Mouse (Mus musculus) liver, embryonic 16.5 days (tissue): ENCODE measurements around the gene Zcchc3. TPM values are rescaled to one million over a fixed set of nuclear protein-coding genes. Genes with fewer than 3 reads are reported as not detected.

Source experiments
- ATAC-seq: fragments of 200-750 bp; cut with Nextera tagmentation; 2 replicates; pipeline ENCODE4 v1.8.0; 2017; ENCODE audit warnings: low read depth, mild to moderate bottlenecking, moderate number of reproducible peaks, moderate library complexity
- H3K27ac ChIP-seq: fragments of 300-500 bp; sonication (generic); 2 replicates; pipeline ENCODE4 v1.5.1; 2014; ENCODE audit warnings: mild to moderate bottlenecking, low read length
- H3K27me3 ChIP-seq: fragments of 300-500 bp; sonication (generic); 2 replicates; pipeline ENCODE4 v1.6.1; 2014; ENCODE audit warnings: low read depth, low read length, mixed read lengths; ENCODE audit not compliant: control insufficient read depth, insufficient read depth
- H3K36me3 ChIP-seq: fragments of 300-500 bp; sonication (generic); 2 replicates; pipeline ENCODE4 v1.6.1; 2014; ENCODE audit warnings: mild to moderate bottlenecking; ENCODE audit not compliant: control insufficient read depth, insufficient read depth
- H3K4me1 ChIP-seq: fragments of 300-500 bp; sonication (generic); 2 replicates; pipeline ENCODE4 v1.6.1; 2014; ENCODE audit warnings: low read depth, low read length, mixed read lengths; ENCODE audit not compliant: control insufficient read depth
- H3K4me2 ChIP-seq: fragments of 300-500 bp; sonication (generic); 2 replicates; pipeline ENCODE4 v1.6.1; 2014; ENCODE audit warnings: low read depth, low read length, mixed read lengths
- H3K4me3 ChIP-seq: fragments of 300-500 bp; sonication (generic); 2 replicates; pipeline ENCODE4 v1.5.1; 2014; ENCODE audit warnings: low read depth, mild to moderate bottlenecking, low read length
- H3K9ac ChIP-seq: fragments of 300-500 bp; sonication (generic); 2 replicates; pipeline ENCODE4 v1.6.1; 2014; ENCODE audit warnings: low read depth, low read length
- H3K9me3 ChIP-seq: fragments of 300-500 bp; sonication (generic); replicated peaks from 2 replicates; pipeline ENCODE4 v1.6.1; 2016; ENCODE audit warnings: low read length; ENCODE audit not compliant: control insufficient read depth
- WGBS: fragments of 180-500 bp; shearing (Covaris S2); extraction: QIAGEN DNeasy Blood & Tissue Kit; methylation state at CpG from one replicate; pipeline ENCODE4 v1.1.7; 2014; ENCODE audit not compliant: insufficient replicate concordance; 5-methylcytosine and 5-hydroxymethylcytosine counted together
- polyA plus RNA-seq: library from polyadenylated mRNA; unstranded; fragments of >200 nt; fragmentation: Nextera tagmentation; extraction: Ambion mirVana; gene quantifications from 2 replicates; pipeline ENCODE4 v1.2.1, GENCODE M21; 2015

Gene Zcchc3
- polyA plus RNA-seq, 1 experiment from 2014 or later: 6.7 TPM

DNA sequence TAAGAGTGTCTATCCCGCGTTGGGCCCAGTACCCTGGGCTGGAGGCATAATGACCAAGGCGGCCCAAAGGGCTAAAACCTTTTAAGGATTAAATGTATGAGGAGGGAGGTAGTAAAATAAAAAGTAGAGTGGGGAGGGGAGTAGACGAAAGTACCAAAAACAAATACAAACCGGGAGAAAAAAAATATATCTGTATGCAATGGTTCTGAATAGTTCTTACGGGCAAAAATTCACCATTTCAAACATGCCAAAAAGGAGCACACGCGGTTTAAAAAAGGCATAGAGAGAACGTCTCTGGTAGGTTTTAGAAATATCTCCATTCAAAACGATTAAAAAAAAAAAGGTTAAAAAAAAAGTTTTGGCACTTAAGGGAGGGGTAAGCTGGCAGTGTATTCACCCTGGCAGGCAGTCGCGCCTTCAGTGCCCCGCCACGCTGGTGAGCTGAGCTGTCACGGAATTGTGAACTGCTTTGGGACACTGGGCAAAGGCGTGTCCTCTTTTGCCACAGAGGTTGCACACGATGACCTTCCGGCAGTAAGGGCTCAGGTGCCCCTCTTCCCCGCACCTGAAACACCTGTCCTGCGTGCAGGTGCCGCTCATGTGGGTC, 1.6 kb downstream of the Zcchc3 start:
- ATAC-seq: peak; percentile 10
- peak overlapping the region; percentile 89 for H3K27ac ChIP-seq

DNA sequence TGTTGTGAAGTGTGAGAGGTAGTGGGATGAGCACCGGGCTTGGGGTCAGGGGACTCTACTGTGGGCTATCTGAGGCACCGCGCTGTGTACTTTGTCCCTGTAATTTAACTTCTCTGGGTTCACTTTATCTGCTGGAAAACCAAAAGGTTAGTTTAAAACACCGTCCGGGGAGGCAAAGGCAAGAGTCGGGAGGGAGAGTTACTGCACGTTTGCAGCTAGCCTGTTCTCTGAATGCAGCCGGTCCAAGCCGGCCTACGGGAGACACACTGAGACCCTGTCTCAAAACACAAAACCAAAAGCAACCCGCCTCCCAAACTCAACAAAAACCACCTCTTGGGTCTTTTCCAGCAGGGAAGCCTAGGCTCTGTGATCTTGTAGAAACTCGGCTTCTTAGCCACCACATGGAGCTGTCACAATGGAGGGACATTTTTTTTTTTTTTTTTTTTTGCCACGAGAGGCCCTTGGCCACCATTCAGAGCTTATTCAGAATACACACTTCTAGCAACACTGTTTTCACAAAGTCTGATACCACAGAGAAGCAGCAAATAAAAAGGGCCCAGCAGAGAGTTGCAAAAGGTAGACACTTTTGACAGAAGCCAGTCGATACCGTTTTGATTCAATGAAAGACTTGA, 2.2 kb downstream of the Zcchc3 start:
- Histone ChIP-seq H3K4me1 (peaks cover 34% of the 10 kb centered on the region), H3K9ac (peak overlapping the region; percentile 97; the same call in 1 of the 2 replicates), H3K4me2 (peak overlapping the region; percentile 90), H3K36me3 (no peaks in the 10 kb centered on the region), H3K9me3 (peaks cover 3% of the 10 kb centered on the region), H3K27me3 (no peaks in the 10 kb centered on the region), H3K27ac (peak overlapping the region; percentile 19), H3K4me3 (peak overlapping the region; percentile 96)
- 22% methylated on average over 15 of the region's 15 CpGs for WGBS
- ATAC-seq: no peak

More for the DNA sequence above, 1.6 kb downstream of the Zcchc3 start:
- H3K9ac ChIP-seq: peak overlapping the region; percentile 97
- H3K27me3 ChIP-seq: no peaks in the 10 kb centered on the region
- no peaks in the 10 kb centered on the region for H3K36me3 ChIP-seq
- WGBS: 6% methylated on average over 21 of the region's 21 CpGs
- H3K4me1 ChIP-seq: peaks cover 34% of the 10 kb centered on the region
- H3K4me3 ChIP-seq: peak overlapping the region; percentile 96
- H3K4me2 ChIP-seq: peak overlapping the region; percentile 90
- peaks cover 3% of the 10 kb centered on the region for H3K9me3 ChIP-seq

DNA sequence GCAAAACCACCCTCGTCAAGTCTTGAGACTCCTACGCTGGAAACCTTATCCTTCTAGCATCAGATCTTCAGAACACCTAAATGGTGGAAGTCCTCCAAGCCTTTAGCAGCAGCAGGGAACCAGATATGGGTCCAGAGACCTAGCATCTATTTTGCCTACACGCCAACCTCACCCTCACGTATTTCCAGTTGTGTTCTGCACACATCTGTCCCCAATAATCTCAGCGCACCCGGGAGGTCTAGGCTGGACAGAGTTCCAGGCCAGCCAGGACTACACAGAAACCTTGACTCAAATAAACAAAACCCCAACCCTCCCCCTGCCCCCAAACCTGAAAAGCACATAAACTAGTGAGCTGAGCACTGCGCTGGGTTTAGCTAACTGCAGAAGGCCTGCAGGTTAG, 3.4 kb downstream of the Zcchc3 start:
- 30% methylated on average over 7 of the region's 7 CpGs for WGBS
- peak overlapping the region; percentile 90 for H3K4me2 ChIP-seq
- peak overlapping the region; percentile 12; the same call in 1 of the 2 replicates for H3K9ac ChIP-seq
- peak overlapping the region; percentile 2; the same call in 1 of the 2 replicates for H3K27ac ChIP-seq
- no peaks in the 10 kb centered on the region for H3K27me3 ChIP-seq
- H3K36me3 ChIP-seq: no peaks in the 10 kb centered on the region
- H3K4me1 ChIP-seq: peaks cover 38% of the 10 kb centered on the region
- peaks cover 3% of the 10 kb centered on the region for H3K9me3 ChIP-seq
- no peak for ATAC-seq
- no peak overlapping the region for H3K4me3 ChIP-seq

DNA sequence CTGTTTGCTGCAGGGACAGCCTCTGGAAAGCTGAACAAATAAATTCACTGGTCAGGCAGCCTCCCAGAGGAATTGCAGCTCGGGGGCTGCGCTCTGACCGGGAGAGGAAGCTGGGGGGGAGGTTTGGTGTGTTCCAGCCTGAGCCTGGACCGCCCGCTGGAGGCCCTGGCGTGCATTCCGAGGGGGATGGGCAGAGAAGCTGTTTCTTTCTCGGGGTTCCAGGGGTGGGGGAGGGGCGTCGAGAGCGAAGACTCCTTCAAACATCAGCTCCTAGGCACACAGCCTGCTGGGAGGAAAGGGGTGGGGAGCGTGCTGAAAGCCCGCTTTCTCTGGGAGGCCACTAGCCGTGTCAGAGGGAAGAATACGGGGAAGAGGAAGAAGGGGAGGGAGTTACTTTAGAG, 3.9 kb downstream of the Zcchc3 start:
- Histone ChIP-seq H3K27me3 (no peaks in the 10 kb centered on the region), H3K9me3 (peaks cover under 1% of the 10 kb centered on the region), H3K27ac (peak overlapping the region; percentile 50; the same call in 1 of the 2 replicates), H3K4me1 (peaks cover 41% of the 10 kb centered on the region), H3K36me3 (no peaks in the 10 kb centered on the region), H3K4me2 (peak overlapping the region; percentile 90), H3K9ac (no peak overlapping the region), H3K4me3 (no peak overlapping the region)
- no peak for ATAC-seq
- 11% methylated on average over 15 of the region's 15 CpGs for WGBS

DNA sequence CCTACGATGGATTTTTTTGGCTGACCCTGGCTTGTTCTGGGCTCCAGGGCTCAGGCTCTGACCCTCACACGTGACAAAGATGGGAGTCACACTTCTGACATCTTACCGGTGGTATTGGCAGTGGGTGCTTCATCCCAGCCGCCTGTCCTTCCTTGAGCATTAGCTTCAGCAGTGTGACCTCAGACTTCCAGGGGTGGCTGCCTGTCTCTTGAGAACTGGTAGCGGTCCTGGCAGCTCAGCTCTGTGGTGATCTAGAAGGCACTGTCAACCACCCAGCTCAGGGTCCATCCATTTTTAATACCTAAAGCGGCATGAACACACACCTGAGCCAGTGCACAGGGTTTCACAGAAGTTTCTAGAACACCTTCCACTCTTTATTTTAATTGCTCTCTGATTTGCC, 5.0 kb downstream of the Zcchc3 start:
- H3K4me3 ChIP-seq: no peak overlapping the region
- WGBS: 73% methylated on average over 6 of the region's 6 CpGs
- no peaks in the 10 kb centered on the region for H3K36me3 ChIP-seq
- H3K9ac ChIP-seq: no peak overlapping the region
- H3K27ac ChIP-seq: no peak overlapping the region
- H3K27me3 ChIP-seq: no peaks in the 10 kb centered on the region
- H3K4me1 ChIP-seq: peaks cover 44% of the 10 kb centered on the region
- no peaks in the 10 kb centered on the region for H3K9me3 ChIP-seq
- no peak overlapping the region for H3K4me2 ChIP-seq
- ATAC-seq: no peak

DNA sequence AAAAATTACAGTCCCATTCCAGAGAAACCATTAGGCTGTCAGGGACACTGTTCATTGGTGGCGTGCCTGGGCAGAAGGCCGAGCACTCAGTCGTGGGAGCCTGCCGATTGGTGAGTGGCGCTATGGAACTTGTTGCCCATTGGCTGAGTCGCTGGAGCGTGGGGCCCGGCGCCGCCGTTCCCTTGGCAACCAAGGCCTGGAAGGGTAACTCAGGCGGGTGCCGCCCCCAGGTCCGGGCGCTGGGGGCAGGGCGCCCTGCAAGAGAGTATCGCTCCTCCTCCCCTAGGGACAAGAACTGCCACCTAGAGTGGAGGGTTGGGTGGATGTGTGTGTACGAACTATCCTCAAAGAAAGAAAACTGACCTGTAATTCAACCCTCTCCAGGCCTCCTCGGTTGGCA, 8.7 kb downstream of the Zcchc3 start:
- Histone ChIP-seq H3K4me3 (peak overlapping the region; percentile 50), H3K27me3 (no peaks in the 10 kb centered on the region), H3K4me2 (peak overlapping the region; percentile 82), H3K9ac (peak overlapping the region; percentile 55), H3K27ac (peak overlapping the region; percentile 59), H3K4me1 (peaks cover 28% of the 10 kb centered on the region), H3K36me3 (no peaks in the 10 kb centered on the region), H3K9me3 (no peaks in the 10 kb centered on the region)
- WGBS: under 1% methylated on average over 19 of the region's 19 CpGs
- ATAC-seq: peak; percentile 99

DNA sequence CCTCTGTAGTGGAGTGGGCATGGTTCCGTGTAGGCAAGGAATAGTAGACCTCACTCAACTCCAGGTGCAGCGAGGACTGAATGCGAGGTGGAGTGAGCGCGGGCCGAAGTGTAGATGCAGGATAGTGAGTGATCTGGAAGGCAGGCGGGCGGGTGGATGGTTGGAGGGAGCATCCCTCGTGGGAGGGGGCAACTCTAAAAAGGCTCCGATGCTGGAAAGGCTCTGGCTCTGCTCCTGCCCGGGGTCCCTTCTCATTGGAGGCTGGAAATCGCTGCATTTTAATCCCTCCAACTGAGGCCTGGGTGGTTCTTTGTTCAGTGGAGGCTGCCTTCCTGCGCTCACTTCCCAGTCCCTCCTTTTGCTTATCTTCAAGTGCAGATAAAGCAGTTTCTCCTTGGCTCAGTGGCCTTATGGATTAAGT, 15.7 kb downstream of the Zcchc3 start:
- ATAC-seq: no peak
- Histone ChIP-seq H3K4me3 (peak overlapping the region; percentile 79), H3K27me3 (no peaks in the 10 kb centered on the region), H3K36me3 (no peaks in the 10 kb centered on the region), H3K9ac (peak overlapping the region; percentile 23; the same call in 1 of the 2 replicates), H3K4me1 (peaks cover 46% of the 10 kb centered on the region), H3K4me2 (peak overlapping the region; percentile 90), H3K9me3 (no peaks in the 10 kb centered on the region), H3K27ac (peak overlapping the region; percentile 45)
- 8% methylated on average over 13 of the region's 13 CpGs for WGBS

DNA sequence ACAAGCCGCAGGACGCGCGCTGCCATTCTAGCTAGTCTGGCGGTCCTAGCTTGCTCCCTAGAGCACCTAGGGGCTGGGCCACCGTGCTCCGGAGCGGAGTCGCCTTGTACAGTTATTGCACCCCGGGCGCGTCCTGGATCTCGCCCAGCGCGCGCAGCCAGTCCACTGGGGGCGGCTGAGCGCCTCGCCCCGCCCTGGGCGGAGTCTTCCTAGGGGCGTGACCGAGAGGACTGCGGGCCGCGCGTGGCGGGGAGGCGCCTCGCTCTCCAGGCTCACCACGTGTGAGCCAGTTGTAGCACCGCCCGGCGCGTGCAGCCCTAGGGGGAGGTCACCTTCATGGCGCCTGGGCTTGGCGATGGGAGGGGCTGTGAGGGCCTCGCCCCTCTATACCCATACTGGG, 16.1 kb downstream of the Zcchc3 start:
- Histone ChIP-seq H3K27ac (peak overlapping the region; percentile 93), H3K4me1 (peaks cover 42% of the 10 kb centered on the region), H3K36me3 (no peaks in the 10 kb centered on the region), H3K9ac (peak overlapping the region; percentile 83), H3K4me2 (peak overlapping the region; percentile 90), H3K9me3 (no peaks in the 10 kb centered on the region), H3K27me3 (no peaks in the 10 kb centered on the region), H3K4me3 (peak overlapping the region; percentile 79)
- under 1% methylated on average over 37 of the region's 38 CpGs for WGBS
- ATAC-seq: peak; percentile 83
